Mouse (Mus musculus): ENCODE measurements around the gene Sphk1. TPM values are rescaled to one million over a fixed set of nuclear protein-coding genes. Genes with fewer than 3 reads are reported as not detected.

Sphk1 gene
- total and polyA plus RNA-seq, 2 experiments from 2014 or later: 1.9 to 2.0 TPM

DNA sequence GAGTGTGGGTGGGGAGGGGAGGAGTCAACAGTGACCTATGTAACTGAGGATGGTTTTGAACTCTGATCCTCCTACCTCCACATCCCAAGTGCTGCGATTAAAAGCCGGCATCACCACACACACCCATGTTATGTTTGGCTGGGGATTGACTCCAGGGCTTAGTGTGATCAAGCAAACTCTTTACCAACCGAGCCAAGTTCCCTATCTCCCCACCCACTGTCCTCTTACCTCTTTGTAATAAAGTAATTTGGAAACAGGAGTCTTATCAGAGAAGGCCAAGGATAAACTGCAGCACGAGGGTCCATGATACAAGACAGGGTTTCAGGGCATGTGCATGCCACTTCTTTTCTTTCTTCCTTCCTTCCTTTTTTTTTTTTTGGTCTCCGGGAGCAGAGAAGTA lies 37.5 kb upstream of the Sphk1 start:
- TF ChIP-seq CTCF (IDR thresholded peaks at IDR 0.05; ENCODE audit: low read depth) (no peak), EP300 (IDR thresholded peaks at IDR 0.05; ENCODE audit: low read depth) (no peak)
- DNase-seq (ENCODE audit: low spot score): no peak
- H3K27me3 ChIP-seq (ENCODE audit: control insufficient read depth, insufficient read depth, low read length): no peaks in the 10 kb centered on the region
- 0 out of 2 replicates have a peak, but pooled peaks cover 7% of the 10 kb centered on the region for H3K4me1 ChIP-seq (ENCODE audit: control insufficient read depth, insufficient read depth)
- H3K36me3 ChIP-seq (replicated peaks; ENCODE audit: control insufficient read depth, insufficient read depth, low read length): no peaks in the 10 kb centered on the region
- H3K27ac ChIP-seq (ENCODE audit: low read depth): no peak overlapping the region
- H3K4me2 ChIP-seq (ENCODE audit: low read depth, low read length): no peak overlapping the region
- no peak overlapping the region for H3K4me3 ChIP-seq (ENCODE audit: low read depth, low read length)
- no peak overlapping the region for H3K9ac ChIP-seq (replicated peaks; ENCODE audit: low read depth, low read length)
- H3K9me3 ChIP-seq (replicated peaks; ENCODE audit: control insufficient read depth, low read length): no peaks in the 10 kb centered on the region
- 58% methylated on average over 5 of the region's 5 CpGs for WGBS
- no peak for ATAC-seq (ENCODE audit: insufficient read depth, low read depth)

DNA sequence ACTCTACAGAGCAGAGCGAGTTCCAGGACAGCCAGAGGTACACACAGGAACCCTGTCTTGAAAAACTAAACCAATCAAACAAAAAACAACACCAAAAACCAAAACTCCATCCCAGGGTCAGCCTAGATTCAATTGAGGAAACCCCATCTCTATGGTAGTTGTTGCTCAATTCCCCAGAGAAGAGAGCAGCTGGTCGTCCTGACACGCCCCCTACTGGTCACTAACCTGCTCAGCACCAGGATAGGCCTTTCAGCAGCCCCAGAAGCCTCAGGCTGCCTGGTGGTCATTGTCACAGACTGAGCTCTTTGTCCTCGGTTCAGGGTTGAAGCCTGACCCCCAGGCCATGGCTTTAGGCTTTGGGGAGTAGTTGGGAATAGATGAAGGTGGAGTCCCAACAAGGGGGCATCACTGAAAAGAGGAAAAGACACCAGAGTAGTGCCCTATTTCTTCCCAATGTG lies 36.9 kb upstream of the Sphk1 start, which contains the start of gene Prpsap1:
Gene Prpsap1, minus strand, starts transcription at position 408 of the 458 bp plus-strand sequence.
- H3K4me1 ChIP-seq (ENCODE audit: control insufficient read depth, insufficient read depth): peaks cover 8% of the 10 kb centered on the region; the same call in 1 of the 2 replicates
- peak within 1 kb of the TSS; percentile 70 for H3K27ac ChIP-seq (ENCODE audit: low read depth)
- DNase-seq (ENCODE audit: low spot score) (peak; percentile 76), ATAC-seq (ENCODE audit: insufficient read depth, low read depth) (no peak)
- no peaks in the 10 kb centered on the region for H3K27me3 ChIP-seq (ENCODE audit: control insufficient read depth, insufficient read depth, low read length)
- H3K9me3 ChIP-seq (replicated peaks; ENCODE audit: control insufficient read depth, low read length): no peaks in the 10 kb centered on the region
- no peaks in the 10 kb centered on the region for H3K36me3 ChIP-seq (replicated peaks; ENCODE audit: control insufficient read depth, insufficient read depth, low read length)
- no peak within 1 kb of the TSS for H3K4me2 ChIP-seq (ENCODE audit: low read depth, low read length)
- 29% methylated on average over 4 of the region's 4 CpGs for WGBS
- H3K9ac ChIP-seq (replicated peaks; ENCODE audit: low read depth, low read length): no peak within 1 kb of the TSS
- H3K4me3 ChIP-seq (ENCODE audit: low read depth, low read length): no peak within 1 kb of the TSS
- no peak for TF ChIP-seq EP300 (IDR thresholded peaks at IDR 0.05; ENCODE audit: low read depth)
- TF ChIP-seq CTCF (IDR thresholded peaks at IDR 0.05; ENCODE audit: low read depth): peak; percentile 58

DNA sequence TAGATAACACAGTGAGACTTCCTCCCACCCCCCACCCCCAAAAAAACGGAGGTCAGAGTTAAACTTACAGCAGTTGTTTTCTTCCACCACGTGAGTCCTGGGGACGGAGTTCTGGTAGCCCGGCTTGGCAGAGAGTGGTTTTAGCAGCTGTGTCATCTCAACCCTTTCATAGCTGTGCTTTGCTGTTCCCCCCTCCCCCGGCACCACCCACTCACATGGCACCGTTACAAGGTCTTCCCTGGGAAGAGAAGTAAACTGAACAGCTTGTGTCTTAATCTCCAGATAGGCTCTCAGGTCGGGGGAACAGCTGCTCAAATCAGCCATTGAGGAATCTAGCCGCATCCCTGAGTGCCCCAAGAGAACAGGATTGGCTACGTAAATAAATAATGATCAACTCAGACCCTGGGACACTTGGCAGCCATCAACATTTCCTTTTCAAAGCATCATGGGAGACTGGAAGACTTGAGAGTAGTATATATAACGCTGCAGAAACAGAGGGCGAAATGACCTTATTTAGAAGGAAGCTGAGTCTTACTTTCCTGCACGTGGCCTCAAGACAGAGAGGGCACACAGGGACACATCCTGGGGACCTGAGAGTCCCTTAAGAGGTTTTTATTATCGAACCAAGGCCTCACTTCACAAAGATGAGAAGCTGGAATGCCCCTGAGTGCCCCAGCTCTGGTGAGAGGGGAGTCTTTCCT lies 36.1 kb upstream of the Sphk1 start:
- TF ChIP-seq EP300 (IDR thresholded peaks at IDR 0.05; ENCODE audit: low read depth) (peak; percentile 46; the same call in 1 of the 2 replicates), CTCF (IDR thresholded peaks at IDR 0.05; ENCODE audit: low read depth) (no peak)
- DNase-seq (ENCODE audit: low spot score) (peak; percentile 71), ATAC-seq (ENCODE audit: insufficient read depth, low read depth) (peak; percentile 42)
- 45% methylated on average over 13 of the region's 13 CpGs for WGBS
- Histone ChIP-seq H3K9ac (replicated peaks; ENCODE audit: low read depth, low read length) (no peak overlapping the region), H3K36me3 (replicated peaks; ENCODE audit: control insufficient read depth, insufficient read depth, low read length) (no peaks in the 10 kb centered on the region), H3K9me3 (replicated peaks; ENCODE audit: control insufficient read depth, low read length) (no peaks in the 10 kb centered on the region), H3K4me1 (ENCODE audit: control insufficient read depth, insufficient read depth) (peaks cover 3% of the 10 kb centered on the region; the same call in 1 of the 2 replicates), H3K4me2 (ENCODE audit: low read depth, low read length) (no peak overlapping the region), H3K4me3 (ENCODE audit: low read depth, low read length) (no peak overlapping the region), H3K27ac (ENCODE audit: low read depth) (peak overlapping the region; percentile 70), H3K27me3 (ENCODE audit: control insufficient read depth, insufficient read depth, low read length) (no peaks in the 10 kb centered on the region)

GRCm38 (mm10) chr11:116497313-116497712 lies 33.4 kb upstream of the Sphk1 start:
- Histone ChIP-seq H3K4me1 (ENCODE audit: control insufficient read depth, insufficient read depth) (peaks cover 3% of the 10 kb centered on the region; the same call in 1 of the 2 replicates), H3K9ac (replicated peaks; ENCODE audit: low read depth, low read length) (no peak overlapping the region), H3K4me2 (ENCODE audit: low read depth, low read length) (no peak overlapping the region), H3K4me3 (ENCODE audit: low read depth, low read length) (no peak overlapping the region), H3K27ac (ENCODE audit: low read depth) (no peak overlapping the region), H3K27me3 (ENCODE audit: control insufficient read depth, insufficient read depth, low read length) (no peaks in the 10 kb centered on the region), H3K9me3 (replicated peaks; ENCODE audit: control insufficient read depth, low read length) (no peaks in the 10 kb centered on the region), H3K36me3 (replicated peaks; ENCODE audit: control insufficient read depth, insufficient read depth, low read length) (no peaks in the 10 kb centered on the region)
- no peak for TF ChIP-seq EP300 (IDR thresholded peaks at IDR 0.05; ENCODE audit: low read depth)
- no peak for TF ChIP-seq CTCF (IDR thresholded peaks at IDR 0.05; ENCODE audit: low read depth)
- DNase-seq (ENCODE audit: low spot score) (no peak), ATAC-seq (ENCODE audit: insufficient read depth, low read depth) (no peak)
- WGBS: 63% methylated on average over 4 of the region's 4 CpGs

GRCm38 (mm10) chr11:116498596-116498995 lies 32.1 kb upstream of the Sphk1 start:
- H3K4me1 ChIP-seq (ENCODE audit: control insufficient read depth, insufficient read depth): peaks cover 3% of the 10 kb centered on the region; the same call in 1 of the 2 replicates
- ATAC-seq (ENCODE audit: insufficient read depth, low read depth): no peak
- no peak overlapping the region for H3K27ac ChIP-seq (ENCODE audit: low read depth)
- H3K27me3 ChIP-seq (ENCODE audit: control insufficient read depth, insufficient read depth, low read length): no peaks in the 10 kb centered on the region
- peak overlapping the region; percentile 19 for H3K4me3 ChIP-seq (ENCODE audit: low read depth, low read length)
- H3K4me2 ChIP-seq (ENCODE audit: low read depth, low read length): peak overlapping the region; percentile 49
- WGBS: 32% methylated on average over 33 of the region's 34 CpGs
- H3K9me3 ChIP-seq (replicated peaks; ENCODE audit: control insufficient read depth, low read length): no peaks in the 10 kb centered on the region
- H3K9ac ChIP-seq (replicated peaks; ENCODE audit: low read depth, low read length): no peak overlapping the region
- H3K36me3 ChIP-seq (replicated peaks; ENCODE audit: control insufficient read depth, insufficient read depth, low read length): no peaks in the 10 kb centered on the region
- no peak for TF ChIP-seq EP300 (IDR thresholded peaks at IDR 0.05; ENCODE audit: low read depth)
- no peak for TF ChIP-seq CTCF (IDR thresholded peaks at IDR 0.05; ENCODE audit: low read depth)
- DNase-seq (ENCODE audit: low spot score): no peak
